Mouse (Mus musculus) cerebellum, adult 11-12 months (tissue): Measurements from ENCODE around the gene Lipo1.
A peak's percentile ranks its signal among the peaks of the same experiment; 100 is the strongest.
"Not testable (repeated sequence)": the region's sequence is repeated elsewhere in the genome, so short reads cannot be mapped to it uniquely, and the experiment has no call there.

Experiments
- DNase-seq: peaks from one replicate; pipeline ENCODE4 v3.0.0; 2022

Lipo1 gene

GRCm38 (mm10) chr19:33787359-33787758 is at the start of gene Lipo1:
Gene Lipo1, minus strand, starts transcription at chr19:33787459.
- not testable (repeated sequence) for DNase-seq

- no peak for DNase-seq
Measured at GRCm38 (mm10) chr19:33786576-33787277, 532 bp downstream of the Lipo1 start.

GRCm38 (mm10) chr19:33761287-33762086 is 25.8 kb downstream of the Lipo1 start, which contains the start of gene Lipo3:
Gene Lipo3, minus strand, starts transcription at chr19:33761951.
- DNase-seq: peak; percentile 32

- not testable (repeated sequence) for DNase-seq
Measured at GRCm38 (mm10) chr19:33751259-33751658, 36.0 kb downstream of the Lipo1 start, which contains the start of gene Lipo2. Gene Lipo2, minus strand, starts transcription at chr19:33751359.
